Mouse (Mus musculus) liver, adult 2 months (tissue): Measurements from ENCODE around the gene 9230102O04Rik. TPM values are rescaled to one million over a fixed set of nuclear protein-coding genes. Genes with fewer than 3 reads are reported as not detected.

Experiments used
- DNase-seq: peaks from one replicate; pipeline ENCODE4 v3.0.0-alpha.2; 2011; ENCODE audit warnings: low read depth, low spot score; ENCODE audit errors: extremely low read depth
- H3K27ac ChIP-seq: fragments of 200-500 bp; replicated peaks from 2 replicates; pipeline ENCODE4 v1.5.1; 2012; ENCODE audit warnings: low read depth, mild to moderate bottlenecking, control low read depth, inconsistent platforms, low read length; ENCODE audit not compliant: insufficient read depth
- H3K27me3 ChIP-seq: fragments of 200-500 bp; 2 replicates; pipeline ENCODE4 v1.6.1; 2012; ENCODE audit warnings: mild to moderate bottlenecking, moderate library complexity, low read length, inconsistent platforms; ENCODE audit not compliant: control insufficient read depth, insufficient read depth
- H3K36me3 ChIP-seq: fragments of 200-500 bp; 2 replicates; pipeline ENCODE4 v1.6.1; 2012; ENCODE audit warnings: low read length, inconsistent platforms; ENCODE audit not compliant: control insufficient read depth, insufficient read depth
- H3K4me1 ChIP-seq: fragments of 200-500 bp; 2 replicates; pipeline ENCODE4 v1.6.1; 2011; ENCODE audit warnings: low read length; ENCODE audit not compliant: control insufficient read depth, insufficient read depth
- H3K4me3 ChIP-seq: fragments of 200-500 bp; 2 replicates; pipeline ENCODE4 v1.5.1; 2011; ENCODE audit warnings: low read depth, mild to moderate bottlenecking, control low read depth, low read length, moderate library complexity; ENCODE audit not compliant: insufficient read depth
- H3K79me2 ChIP-seq: fragments of 200-500 bp; 2 replicates; pipeline ENCODE4 v1.6.1; 2012; ENCODE audit warnings: inconsistent platforms, mild to moderate bottlenecking, low read length, moderate library complexity; ENCODE audit not compliant: control insufficient read depth, insufficient read depth
- H3K9ac ChIP-seq: fragments of 200-500 bp; 2 replicates; pipeline ENCODE4 v1.6.1; 2012; ENCODE audit warnings: low read depth, mild to moderate bottlenecking, control low read depth, inconsistent platforms, low read length
- CTCF ChIP-seq: fragments of 200-500 bp; IDR thresholded peaks from 2 replicates; pipeline ENCODE4 v1.5.1; 2011; ENCODE audit warnings: low read depth, low read length, control low read depth
- POLR2A ChIP-seq: fragments of 200-500 bp; IDR thresholded peaks from 2 replicates; pipeline ENCODE4 v1.6.1; 2011; ENCODE audit warnings: low read length, control low read depth; ENCODE audit not compliant: insufficient read depth; ENCODE audit errors: extremely low read depth
- WGBS: fragments of 180-500 bp; shearing (Covaris S2); methylation state at CpG from one replicate; pipeline ENCODE4 v1.1.7; 2018; 5-methylcytosine and 5-hydroxymethylcytosine counted together
- polyA plus RNA-seq: library from polyadenylated mRNA; depleted of rRNA; stranded (reverse); fragments of >200 nt; gene quantifications from 2 replicates; pipeline ENCODE4 v1.2.3, GENCODE M21; 2012
- total RNA-seq: library from RNA; depleted of rRNA; stranded (reverse); fragments of >200 nt; gene quantifications from 2 replicates; pipeline ENCODE4 v1.2.3, GENCODE M21; 2014

9230102O04Rik gene
- total and polyA plus RNA-seq, 2 experiments = not detected

- Histone ChIP-seq H3K79me2 (no peaks in the 10 kb centered on the region), H3K27ac (no peak overlapping the region), H3K4me3 (no peak overlapping the region), H3K9ac (no peak overlapping the region), H3K27me3 (peaks cover 27% of the 10 kb centered on the region), H3K36me3 (no peaks in the 10 kb centered on the region), H3K4me1 (no peaks in the 10 kb centered on the region)
- no peak for TF ChIP-seq CTCF
- TF ChIP-seq POLR2A = no peak
- 10% methylated on average over 25 of the region's 27 CpGs for WGBS
- no peak for DNase-seq
Measured at GRCm38 (mm10) chr2:9883803-9884532, 5.4 kb downstream of the 9230102O04Rik start.

DNA sequence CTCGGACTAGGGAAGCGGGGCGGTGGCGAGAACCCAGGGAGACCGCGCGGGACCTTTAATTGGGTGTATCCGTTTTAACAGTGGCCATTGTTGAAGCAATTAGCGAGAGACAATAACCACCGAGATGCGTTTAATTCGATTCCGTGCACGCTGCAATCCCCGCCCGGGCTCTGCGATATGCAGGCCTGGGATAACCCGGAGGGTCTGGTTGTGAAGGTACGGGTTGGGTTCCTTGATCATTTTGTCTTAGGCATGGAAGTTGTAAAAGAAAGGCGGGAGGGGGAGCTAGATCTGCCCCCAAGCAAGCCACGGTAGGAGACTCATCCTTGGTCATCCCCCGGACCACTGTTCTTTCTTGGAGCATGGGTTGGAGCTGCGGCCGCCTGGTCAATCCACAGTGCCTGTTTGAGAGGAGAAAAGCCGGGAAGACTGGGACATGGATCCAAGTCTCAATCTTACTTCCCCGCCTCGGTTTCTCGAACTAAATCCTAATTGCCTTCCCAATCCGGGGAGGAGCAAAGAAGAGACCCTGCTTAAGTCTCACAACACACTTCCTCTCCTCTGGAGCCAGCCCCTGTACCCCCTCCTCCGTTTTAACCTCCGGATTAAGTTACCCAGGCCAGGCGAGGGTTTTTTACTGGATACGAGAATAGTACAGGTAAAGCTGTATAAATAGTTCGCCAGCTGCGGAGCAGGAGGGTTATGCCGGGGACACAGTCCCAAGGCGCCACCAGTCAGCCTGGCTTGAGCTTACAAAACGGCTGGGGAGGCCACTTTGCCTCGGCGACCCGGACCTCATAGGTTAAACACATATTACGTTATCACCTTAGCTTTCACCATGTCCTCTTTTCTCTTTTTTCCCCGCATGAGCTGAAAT, 6.2 kb downstream of the 9230102O04Rik start:
- H3K27ac ChIP-seq = no peak overlapping the region
- DNase-seq = no peak
- 4% methylated on average over 43 of the region's 43 CpGs for WGBS
- H3K79me2 ChIP-seq = no peaks in the 10 kb centered on the region
- H3K36me3 ChIP-seq = no peaks in the 10 kb centered on the region
- no peaks in the 10 kb centered on the region for H3K4me1 ChIP-seq
- H3K27me3 ChIP-seq = peaks cover 25% of the 10 kb centered on the region
- H3K9ac ChIP-seq = no peak overlapping the region
- TF ChIP-seq CTCF (no peak), POLR2A (no peak)
- peak overlapping the region; percentile 16; the same call in 1 of the 2 replicates for H3K4me3 ChIP-seq

DNA sequence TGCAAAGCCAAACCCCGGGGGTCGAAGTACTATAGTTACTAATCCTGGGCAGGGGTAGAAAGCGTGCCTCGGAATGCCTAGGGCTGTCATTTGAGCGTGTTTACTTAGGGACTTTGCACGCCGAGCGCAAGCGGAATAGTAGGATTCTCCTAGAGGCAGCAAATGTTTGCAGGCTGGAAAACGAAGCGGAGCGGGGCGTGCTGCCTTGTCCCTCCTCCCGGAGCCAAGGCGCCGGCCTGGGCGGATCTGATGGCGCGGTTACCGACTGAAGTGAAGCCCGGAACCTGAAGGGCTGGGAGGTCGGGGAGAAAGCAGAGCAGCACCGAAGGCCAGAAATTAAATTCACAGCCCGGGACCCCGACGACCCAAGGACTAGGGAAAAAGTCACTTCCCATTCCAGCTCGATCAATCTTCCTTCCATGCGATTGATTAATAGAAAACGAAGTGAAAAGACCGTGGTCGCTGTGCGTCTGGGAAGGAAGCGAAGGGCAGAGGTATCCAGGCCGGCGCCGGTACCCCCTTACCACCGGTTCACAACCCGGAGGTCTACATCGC, 6.9 kb downstream of the 9230102O04Rik start:
- Histone ChIP-seq H3K27me3 (peaks cover 26% of the 10 kb centered on the region), H3K79me2 (no peaks in the 10 kb centered on the region), H3K9ac (no peak overlapping the region), H3K27ac (no peak overlapping the region), H3K36me3 (no peaks in the 10 kb centered on the region), H3K4me1 (peaks cover 3% of the 10 kb centered on the region; the same call in 1 of the 2 replicates), H3K4me3 (peak overlapping the region; percentile 16; the same call in 1 of the 2 replicates)
- no peak for DNase-seq
- no peak for TF ChIP-seq POLR2A
- TF ChIP-seq CTCF = no peak
- 3% methylated on average over 39 of the region's 39 CpGs for WGBS

GRCm38 (mm10) chr2:9881611-9882023, 7.7 kb downstream of the 9230102O04Rik start:
- Histone ChIP-seq H3K27ac (no peak overlapping the region), H3K4me3 (no peak overlapping the region), H3K79me2 (no peaks in the 10 kb centered on the region), H3K9ac (no peak overlapping the region), H3K36me3 (no peaks in the 10 kb centered on the region), H3K4me1 (peaks cover 5% of the 10 kb centered on the region), H3K27me3 (peaks cover 25% of the 10 kb centered on the region)
- TF ChIP-seq POLR2A = no peak
- TF ChIP-seq CTCF = no peak
- WGBS = 39% methylated on average over 13 of the region's 13 CpGs
- DNase-seq = no peak

- H3K27ac ChIP-seq = no peak within 1 kb of the TSS
- H3K27me3 ChIP-seq = peaks cover 25% of the 10 kb centered on the region
- no peak for DNase-seq
- H3K4me3 ChIP-seq = no peak within 1 kb of the TSS
- WGBS = 9% methylated on average over 34 of the region's 35 CpGs
- no peak for TF ChIP-seq POLR2A
- TF ChIP-seq CTCF = no peak
- no peaks in the 10 kb centered on the region for H3K36me3 ChIP-seq
- peaks cover 5% of the 10 kb centered on the region for H3K4me1 ChIP-seq
- H3K79me2 ChIP-seq = no peaks in the 10 kb centered on the region
- H3K9ac ChIP-seq = no peak within 1 kb of the TSS
Measured at GRCm38 (mm10) chr2:9881051-9881591, 8.2 kb downstream of the 9230102O04Rik start, which contains the start of gene 4930412O13Rik. 4930412O13Rik (plus strand) TSS chr2:9881252.
